Mouse (Mus musculus): ENCODE measurements around the gene Krt20. TPM values are rescaled to one million over a fixed set of nuclear protein-coding genes. Genes with fewer than 3 reads are reported as not detected.

Krt20 gene
- polyA plus RNA-seq, 1 experiment, result not detected

- no peak for DNase-seq
- 20% methylated on average over 6 of the region's 6 CpGs for WGBS
These were observed 24.7 kb downstream of the Krt20 start for GRCm38 (mm10) chr11:99413247-99413646.

GRCm38 (mm10) chr11:99406186-99406585 lies 31.8 kb downstream of the Krt20 start:
- TF ChIP-seq POLR2A (IDR thresholded peaks at IDR 0.05; ENCODE audit: borderline replicate concordance, insufficient read depth, low read length), result no peak
- Histone ChIP-seq H3K27me3 (ENCODE audit: control insufficient read depth, insufficient read depth, low read length) (no peaks in the 10 kb centered on the region; the same call in 1 of the 2 replicates), H3K27ac (ENCODE audit: insufficient read depth, low read length) (no peak overlapping the region), H3K4me1 (ENCODE audit: control insufficient read depth, insufficient read depth, low read length) (no peaks in the 10 kb centered on the region), H3K4me3 (replicated peaks; ENCODE audit: insufficient read depth, low read depth, low read length) (no peak overlapping the region)
- 78% methylated on average over 10 of the region's 10 CpGs for whole genome bisulfite sequencing
- DNase-seq, result no peak

More at GRCm38 (mm10) chr11:99413247-99413646, 24.7 kb downstream of the Krt20 start:
- Histone ChIP-seq H3K27ac (ENCODE audit: insufficient read depth, low read length) (no peak overlapping the region), H3K27me3 (ENCODE audit: control insufficient read depth, insufficient read depth, low read length) (no peaks in the 10 kb centered on the region), H3K4me3 (replicated peaks; ENCODE audit: insufficient read depth, low read depth, low read length) (no peak overlapping the region), H3K4me1 (ENCODE audit: control insufficient read depth, insufficient read depth, low read length) (no peaks in the 10 kb centered on the region)
- TF ChIP-seq CTCF (IDR thresholded peaks at IDR 0.05; ENCODE audit: borderline replicate concordance, insufficient read depth, low read depth, low read length), result no peak
- TF ChIP-seq POLR2A (IDR thresholded peaks at IDR 0.05; ENCODE audit: borderline replicate concordance, insufficient read depth, low read length), result no peak

GRCm38 (mm10) chr11:99399956-99400549 lies 37.9 kb downstream of the Krt20 start:
- H3K4me3 ChIP-seq (replicated peaks; ENCODE audit: insufficient read depth, low read depth, low read length), result no peak overlapping the region
- no peak for TF ChIP-seq POLR2A (IDR thresholded peaks at IDR 0.05; ENCODE audit: borderline replicate concordance, insufficient read depth, low read length)
- no peak for TF ChIP-seq CTCF (IDR thresholded peaks at IDR 0.05; ENCODE audit: borderline replicate concordance, insufficient read depth, low read depth, low read length)

GRCm38 (mm10) chr11:99398832-99399231 lies 39.1 kb downstream of the Krt20 start:
- TF ChIP-seq CTCF (IDR thresholded peaks at IDR 0.05; ENCODE audit: borderline replicate concordance, insufficient read depth, low read depth, low read length) (no peak), POLR2A (IDR thresholded peaks at IDR 0.05; ENCODE audit: borderline replicate concordance, insufficient read depth, low read length) (no peak)
- WGBS, result 53% methylated on average over 8 of the region's 8 CpGs
- H3K27ac ChIP-seq (ENCODE audit: insufficient read depth, low read length), result no peak overlapping the region

More at GRCm38 (mm10) chr11:99399956-99400549, 37.9 kb downstream of the Krt20 start:
- no peaks in the 10 kb centered on the region for H3K4me1 ChIP-seq (ENCODE audit: control insufficient read depth, insufficient read depth, low read length)
- H3K27me3 ChIP-seq (ENCODE audit: control insufficient read depth, insufficient read depth, low read length), result no peaks in the 10 kb centered on the region; the same call in 1 of the 2 replicates
- 86% methylated on average over 13 of the region's 13 CpGs for WGBS
- DNase-seq, result no peak
- H3K27ac ChIP-seq (ENCODE audit: insufficient read depth, low read length), result no peak overlapping the region

DNA sequence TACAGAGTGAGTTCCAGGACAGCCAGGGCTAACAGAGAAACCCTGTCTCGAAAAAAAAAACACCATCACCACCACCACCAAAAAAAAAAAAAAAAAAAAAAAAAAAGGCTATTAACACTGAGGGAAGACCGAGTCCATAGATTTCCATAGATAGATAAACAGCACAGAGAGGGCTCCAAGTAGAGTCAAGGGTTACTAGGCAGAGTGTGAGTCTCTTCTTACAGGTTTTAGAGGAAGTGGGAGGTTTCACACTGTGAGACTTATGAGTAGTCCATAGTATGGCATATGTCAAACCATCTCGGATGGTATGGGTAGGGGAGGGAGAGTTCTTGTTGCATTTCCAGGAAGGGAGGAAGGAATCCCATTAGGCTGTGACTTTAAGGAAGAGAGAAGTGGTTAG lies 39.9 kb downstream of the Krt20 start:
- Histone ChIP-seq H3K4me3 (replicated peaks; ENCODE audit: insufficient read depth, low read depth, low read length) (no peak overlapping the region), H3K4me1 (ENCODE audit: control insufficient read depth, insufficient read depth, low read length) (no peaks in the 10 kb centered on the region), H3K27me3 (ENCODE audit: control insufficient read depth, insufficient read depth, low read length) (no peaks in the 10 kb centered on the region; the same call in 1 of the 2 replicates), H3K27ac (ENCODE audit: insufficient read depth, low read length) (no peak overlapping the region)
- TF ChIP-seq POLR2A (IDR thresholded peaks at IDR 0.05; ENCODE audit: borderline replicate concordance, insufficient read depth, low read length), result no peak
- no peak for TF ChIP-seq CTCF (IDR thresholded peaks at IDR 0.05; ENCODE audit: borderline replicate concordance, insufficient read depth, low read depth, low read length)
- WGBS, result 63% methylated on average over 3 of the region's 3 CpGs
- no peak for DNase-seq

More at GRCm38 (mm10) chr11:99398832-99399231, 39.1 kb downstream of the Krt20 start:
- no peak for DNase-seq
- Histone ChIP-seq H3K4me1 (ENCODE audit: control insufficient read depth, insufficient read depth, low read length) (no peaks in the 10 kb centered on the region), H3K4me3 (replicated peaks; ENCODE audit: insufficient read depth, low read depth, low read length) (no peak overlapping the region), H3K27me3 (ENCODE audit: control insufficient read depth, insufficient read depth, low read length) (no peaks in the 10 kb centered on the region; the same call in 1 of the 2 replicates)

DNA sequence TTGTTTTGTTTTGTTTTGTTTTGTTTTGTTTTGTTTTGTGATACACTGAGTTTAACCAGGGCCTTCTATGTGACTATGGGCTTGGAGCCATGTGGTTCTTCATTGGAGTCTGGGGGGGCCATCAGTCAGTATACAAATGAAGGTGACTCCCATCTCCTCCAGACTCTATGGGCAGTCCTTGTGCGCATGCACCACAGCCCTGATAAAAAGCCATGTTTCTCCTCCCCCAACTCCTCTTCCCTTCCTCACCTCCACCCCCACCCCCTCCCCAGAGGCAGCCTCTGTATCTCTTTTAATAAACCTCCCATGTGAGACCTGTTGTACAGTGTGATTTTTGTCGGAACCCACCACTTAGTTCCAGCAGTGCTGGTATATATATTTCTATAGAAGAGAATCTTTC lies 41.3 kb downstream of the Krt20 start:
- DNase-seq, result no peak
- WGBS, result 86% methylated on average over 2 of the region's 2 CpGs
- no peak overlapping the region for H3K27ac ChIP-seq (ENCODE audit: insufficient read depth, low read length)
- TF ChIP-seq POLR2A (IDR thresholded peaks at IDR 0.05; ENCODE audit: borderline replicate concordance, insufficient read depth, low read length) (no peak), CTCF (IDR thresholded peaks at IDR 0.05; ENCODE audit: borderline replicate concordance, insufficient read depth, low read depth, low read length) (no peak)
- no peak overlapping the region for H3K4me3 ChIP-seq (replicated peaks; ENCODE audit: insufficient read depth, low read depth, low read length)
- H3K27me3 ChIP-seq (ENCODE audit: control insufficient read depth, insufficient read depth, low read length), result no peaks in the 10 kb centered on the region; the same call in 1 of the 2 replicates
- H3K4me1 ChIP-seq (ENCODE audit: control insufficient read depth, insufficient read depth, low read length), result no peaks in the 10 kb centered on the region

DNA sequence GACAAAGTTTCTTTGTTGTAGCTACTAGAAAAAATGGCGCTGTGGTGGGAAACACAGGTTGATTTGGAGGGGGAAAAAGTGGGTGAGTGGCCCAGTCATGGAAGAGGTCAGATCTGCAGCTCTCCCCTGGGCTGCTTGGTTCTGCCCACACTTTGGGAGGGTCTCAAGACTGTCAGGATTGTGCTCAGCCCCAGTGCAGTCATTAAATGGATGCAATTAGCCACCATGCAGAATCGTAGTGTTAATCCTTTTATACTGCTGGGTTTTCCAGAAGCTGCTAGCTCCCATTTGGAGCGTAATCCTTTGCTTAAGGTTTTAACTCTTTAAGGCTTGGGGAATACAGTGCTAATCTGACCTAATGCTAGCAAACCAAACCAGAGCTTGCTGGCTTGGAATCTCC lies 41.9 kb downstream of the Krt20 start:
- TF ChIP-seq CTCF (IDR thresholded peaks at IDR 0.05; ENCODE audit: borderline replicate concordance, insufficient read depth, low read depth, low read length) (no peak), POLR2A (IDR thresholded peaks at IDR 0.05; ENCODE audit: borderline replicate concordance, insufficient read depth, low read length) (no peak)
- Histone ChIP-seq H3K27ac (ENCODE audit: insufficient read depth, low read length) (no peak overlapping the region), H3K27me3 (ENCODE audit: control insufficient read depth, insufficient read depth, low read length) (no peaks in the 10 kb centered on the region; the same call in 1 of the 2 replicates), H3K4me1 (ENCODE audit: control insufficient read depth, insufficient read depth, low read length) (no peaks in the 10 kb centered on the region), H3K4me3 (replicated peaks; ENCODE audit: insufficient read depth, low read depth, low read length) (no peak overlapping the region)
- no peak for DNase-seq
- 45% methylated on average over 3 of the region's 3 CpGs for WGBS

DNA sequence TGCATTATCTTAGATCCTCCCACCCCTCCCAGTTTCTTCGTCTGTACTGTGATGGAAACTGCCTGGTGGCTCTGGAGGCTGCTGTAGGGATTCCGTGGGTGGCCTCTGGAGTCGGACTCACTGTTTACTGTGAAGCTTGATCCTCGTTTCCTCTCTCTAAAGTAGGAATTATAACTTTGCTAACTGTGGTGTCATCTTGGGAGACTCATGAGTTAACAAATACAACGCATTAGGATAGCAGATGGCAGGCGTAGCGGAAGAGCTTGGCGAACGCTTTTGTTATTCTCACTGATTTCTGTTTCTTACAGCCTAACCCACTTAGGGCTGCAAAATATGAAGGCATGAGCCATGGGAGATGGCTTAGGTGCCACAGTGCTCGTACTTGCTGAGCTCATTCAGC lies 45.5 kb downstream of the Krt20 start:
- H3K4me1 ChIP-seq (ENCODE audit: control insufficient read depth, insufficient read depth, low read length), result no peaks in the 10 kb centered on the region
- H3K27me3 ChIP-seq (ENCODE audit: control insufficient read depth, insufficient read depth, low read length), result no peaks in the 10 kb centered on the region
- WGBS, result 43% methylated on average over 10 of the region's 10 CpGs
- DNase-seq, result no peak
- TF ChIP-seq CTCF (IDR thresholded peaks at IDR 0.05; ENCODE audit: borderline replicate concordance, insufficient read depth, low read depth, low read length) (no peak), POLR2A (IDR thresholded peaks at IDR 0.05; ENCODE audit: borderline replicate concordance, insufficient read depth, low read length) (no peak)
- H3K4me3 ChIP-seq (replicated peaks; ENCODE audit: insufficient read depth, low read depth, low read length), result no peak overlapping the region
- no peak overlapping the region for H3K27ac ChIP-seq (ENCODE audit: insufficient read depth, low read length)
